Mouse (Mus musculus): Measurements from ENCODE around the gene Bcl2l13. TPM values are rescaled to one million over a fixed set of nuclear protein-coding genes. Genes with fewer than 3 reads are reported as not detected.
"Not testable (repeated sequence)": the region's sequence is repeated elsewhere in the genome, so short reads cannot be mapped to it uniquely, and the experiment has no call there.

Bcl2l13 gene
- total RNA-seq, 1 experiment = 19.5 TPM

DNA sequence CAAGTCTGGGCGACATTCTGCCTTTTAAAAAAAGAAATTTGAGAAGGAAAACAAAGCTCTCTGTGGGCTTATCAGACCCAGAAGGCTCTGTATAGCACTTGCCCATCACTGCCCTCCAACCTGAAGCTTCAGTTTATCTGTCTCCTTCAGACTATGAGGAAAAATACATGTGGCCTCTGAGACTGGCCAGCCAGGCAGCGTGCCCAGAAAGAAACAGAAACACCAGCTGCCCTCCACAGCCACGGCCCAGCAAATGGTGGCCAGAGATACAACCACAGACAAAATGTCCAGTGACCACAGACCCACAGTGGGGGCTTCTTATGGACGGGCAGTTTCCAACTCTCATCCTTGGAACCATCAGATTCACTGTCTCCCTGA lies 78.5 kb downstream of the Bcl2l13 start:
- in situ Hi-C loops (cut with MboI; ENCODE audit: low sequenced_read_pairs in 2 of 2, unreplicated experiment in 2 of 2) = no loop called here
- no peaks in the 10 kb centered on the region for H3K9me3 ChIP-seq (ENCODE audit: control insufficient read depth, insufficient read depth, low read depth, low read length)
- H3K4me1 ChIP-seq (ENCODE audit: control insufficient read depth in 2 of 2, insufficient read depth in 2 of 2, low read length in 2 of 2, poor library complexity in 1 of 2) = peaks cover 3 to 31% of the 10 kb centered on the region in 2 experiments; a peak in 3 of 4 replicates
- peak overlapping the region; percentile 56; the same call in 1 of the 2 replicates for H3K9ac ChIP-seq (ENCODE audit: insufficient read depth, low read depth, low read length, poor library complexity, severe bottlenecking)
- TF ChIP-seq HCFC1 (IDR thresholded peaks at IDR 0.05; ENCODE audit: borderline replicate concordance, insufficient read depth, low read length) (no peak), CHD2 (IDR thresholded peaks at IDR 0.05; ENCODE audit: low read depth, low read length) (no peak), ZNF384 (IDR thresholded peaks at IDR 0.05; ENCODE audit: low read depth, low read length) (no peak), ZC3H11A (IDR thresholded peaks at IDR 0.05; ENCODE audit: borderline replicate concordance, low read depth, low read length) (no peak), MAFK (IDR thresholded peaks at IDR 0.05; ENCODE audit: insufficient read depth, low read depth, low read length) (no peak)
- no peak overlapping the region for H3K27ac ChIP-seq (ENCODE audit: insufficient read depth, low read depth, low read length, poor library complexity, severe bottlenecking)
- H3K36me3 ChIP-seq (ENCODE audit: control insufficient read depth, insufficient read depth, low read length, poor library complexity, severe bottlenecking) = peaks cover 2% of the 10 kb centered on the region; the same call in 1 of the 2 replicates
- H3K4me3 ChIP-seq (ENCODE audit: insufficient read depth in 1 of 2, low read depth in 1 of 2, low read length in 2 of 2, poor library complexity in 1 of 2, severe bottlenecking in 1 of 2) = 0 out of 4 replicates have a peak overlapping the region, but pooled peaks of 1 of the 2 experiments have one; percentile 4
- DNase-seq (ENCODE audit: low read depth, low spot score) = no peak

DNA sequence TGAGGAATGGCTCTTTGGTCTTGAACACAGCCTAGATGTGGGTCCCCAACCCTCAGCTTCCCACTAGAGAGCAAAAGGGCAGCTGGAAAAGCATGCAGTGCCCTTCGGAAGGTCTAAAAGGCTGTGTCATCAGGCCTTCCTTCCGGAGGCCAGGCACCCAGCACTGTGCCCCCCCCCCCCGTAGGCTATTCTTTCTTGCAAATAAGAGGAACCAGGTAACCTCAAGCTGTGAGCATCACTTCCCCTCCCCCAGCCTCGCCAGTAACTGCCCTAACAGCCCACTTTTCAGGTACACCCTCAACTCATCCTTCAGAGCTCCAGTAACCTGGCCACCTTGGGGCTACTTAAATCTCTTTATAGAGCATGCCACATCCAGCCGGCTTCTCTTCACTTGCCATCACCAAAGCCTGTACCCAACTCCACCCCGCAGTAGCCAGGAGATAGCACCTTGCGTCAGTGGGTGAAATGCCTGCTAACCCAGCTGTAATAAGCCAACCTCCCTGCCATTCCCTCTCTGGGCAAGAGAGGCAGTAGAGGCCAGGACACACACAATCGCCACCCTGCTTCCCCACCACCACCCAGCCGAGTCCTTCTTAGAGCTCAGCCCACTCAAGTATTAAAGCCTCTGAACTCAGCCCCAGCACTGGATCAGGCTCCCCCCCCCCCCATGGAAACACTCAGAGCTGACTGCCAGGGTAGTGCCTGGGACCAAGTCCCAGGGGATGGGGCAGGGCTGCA lies 79.1 kb downstream of the Bcl2l13 start:
- DNase-seq (ENCODE audit: low read depth, low spot score) = no peak
- Histone ChIP-seq H3K9ac (ENCODE audit: insufficient read depth, low read depth, low read length, poor library complexity, severe bottlenecking) (peak overlapping the region; percentile 56; the same call in 1 of the 2 replicates), H3K27ac (ENCODE audit: insufficient read depth, low read depth, low read length, poor library complexity, severe bottlenecking) (no peak overlapping the region), H3K4me3 (ENCODE audit: insufficient read depth in 1 of 2, low read depth in 1 of 2, low read length in 2 of 2, poor library complexity in 1 of 2, severe bottlenecking in 1 of 2) (peak overlapping the region; percentile 87 to 99; a peak in 3 of 4 replicates), H3K36me3 (ENCODE audit: control insufficient read depth, insufficient read depth, low read length, poor library complexity, severe bottlenecking) (peaks cover 2% of the 10 kb centered on the region; the same call in 1 of the 2 replicates), H3K9me3 (ENCODE audit: control insufficient read depth, insufficient read depth, low read depth, low read length) (no peaks in the 10 kb centered on the region), H3K4me1 (ENCODE audit: control insufficient read depth in 2 of 2, insufficient read depth in 2 of 2, low read length in 2 of 2, poor library complexity in 1 of 2) (peaks cover 3 to 31% of the 10 kb centered on the region in 2 experiments; a peak in 3 of 4 replicates)
- in situ Hi-C loops (cut with MboI; ENCODE audit: low sequenced_read_pairs in 2 of 2, unreplicated experiment in 2 of 2) = no loop called here
- no peak for TF ChIP-seq ZC3H11A (IDR thresholded peaks at IDR 0.05; ENCODE audit: borderline replicate concordance, low read depth, low read length)
- no peak for TF ChIP-seq MAFK (IDR thresholded peaks at IDR 0.05; ENCODE audit: insufficient read depth, low read depth, low read length)
- TF ChIP-seq ZNF384 (IDR thresholded peaks at IDR 0.05; ENCODE audit: low read depth, low read length) = no peak
- TF ChIP-seq CHD2 (IDR thresholded peaks at IDR 0.05; ENCODE audit: low read depth, low read length) = no peak
- no peak for TF ChIP-seq HCFC1 (IDR thresholded peaks at IDR 0.05; ENCODE audit: borderline replicate concordance, insufficient read depth, low read length)

DNA sequence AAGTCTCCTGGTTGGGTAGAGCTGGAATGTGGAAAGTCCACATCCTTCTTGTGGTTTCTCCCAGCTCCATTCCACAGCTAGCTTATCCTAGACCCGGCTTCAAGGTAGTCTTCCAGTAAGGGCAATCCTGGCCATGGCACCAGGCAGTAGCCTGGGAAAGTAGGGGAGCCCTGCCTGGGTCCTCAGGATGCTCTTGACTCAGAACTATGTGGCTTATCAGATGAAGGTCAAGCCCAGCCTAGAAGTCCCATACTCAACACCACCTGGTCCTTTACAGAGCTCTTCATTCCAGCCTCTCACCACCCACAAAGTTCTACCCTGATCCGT lies 79.6 kb downstream of the Bcl2l13 start:
- no peak overlapping the region for H3K27ac ChIP-seq (ENCODE audit: insufficient read depth, low read depth, low read length, poor library complexity, severe bottlenecking)
- peaks cover 3 to 31% of the 10 kb centered on the region in 2 experiments; a peak in 3 of 4 replicates for H3K4me1 ChIP-seq (ENCODE audit: control insufficient read depth in 2 of 2, insufficient read depth in 2 of 2, low read length in 2 of 2, poor library complexity in 1 of 2)
- peak overlapping the region; percentile 87 to 99 for H3K4me3 ChIP-seq (ENCODE audit: insufficient read depth in 1 of 2, low read depth in 1 of 2, low read length in 2 of 2, poor library complexity in 1 of 2, severe bottlenecking in 1 of 2)
- TF ChIP-seq MAFK (IDR thresholded peaks at IDR 0.05; ENCODE audit: insufficient read depth, low read depth, low read length) (no peak), ZC3H11A (IDR thresholded peaks at IDR 0.05; ENCODE audit: borderline replicate concordance, low read depth, low read length) (no peak), ZNF384 (IDR thresholded peaks at IDR 0.05; ENCODE audit: low read depth, low read length) (no peak), HCFC1 (IDR thresholded peaks at IDR 0.05; ENCODE audit: borderline replicate concordance, insufficient read depth, low read length) (no peak), CHD2 (IDR thresholded peaks at IDR 0.05; ENCODE audit: low read depth, low read length) (no peak)
- H3K9me3 ChIP-seq (ENCODE audit: control insufficient read depth, insufficient read depth, low read depth, low read length) = no peaks in the 10 kb centered on the region
- H3K9ac ChIP-seq (ENCODE audit: insufficient read depth, low read depth, low read length, poor library complexity, severe bottlenecking) = peak overlapping the region; percentile 93; the same call in 1 of the 2 replicates
- DNase-seq (ENCODE audit: low read depth, low spot score) = no peak
- H3K36me3 ChIP-seq (ENCODE audit: control insufficient read depth, insufficient read depth, low read length, poor library complexity, severe bottlenecking) = no peaks in the 10 kb centered on the region; the same call in 1 of the 2 replicates
- in situ Hi-C loops (cut with MboI; ENCODE audit: low sequenced_read_pairs in 2 of 2, unreplicated experiment in 2 of 2) = no loop called here

DNA sequence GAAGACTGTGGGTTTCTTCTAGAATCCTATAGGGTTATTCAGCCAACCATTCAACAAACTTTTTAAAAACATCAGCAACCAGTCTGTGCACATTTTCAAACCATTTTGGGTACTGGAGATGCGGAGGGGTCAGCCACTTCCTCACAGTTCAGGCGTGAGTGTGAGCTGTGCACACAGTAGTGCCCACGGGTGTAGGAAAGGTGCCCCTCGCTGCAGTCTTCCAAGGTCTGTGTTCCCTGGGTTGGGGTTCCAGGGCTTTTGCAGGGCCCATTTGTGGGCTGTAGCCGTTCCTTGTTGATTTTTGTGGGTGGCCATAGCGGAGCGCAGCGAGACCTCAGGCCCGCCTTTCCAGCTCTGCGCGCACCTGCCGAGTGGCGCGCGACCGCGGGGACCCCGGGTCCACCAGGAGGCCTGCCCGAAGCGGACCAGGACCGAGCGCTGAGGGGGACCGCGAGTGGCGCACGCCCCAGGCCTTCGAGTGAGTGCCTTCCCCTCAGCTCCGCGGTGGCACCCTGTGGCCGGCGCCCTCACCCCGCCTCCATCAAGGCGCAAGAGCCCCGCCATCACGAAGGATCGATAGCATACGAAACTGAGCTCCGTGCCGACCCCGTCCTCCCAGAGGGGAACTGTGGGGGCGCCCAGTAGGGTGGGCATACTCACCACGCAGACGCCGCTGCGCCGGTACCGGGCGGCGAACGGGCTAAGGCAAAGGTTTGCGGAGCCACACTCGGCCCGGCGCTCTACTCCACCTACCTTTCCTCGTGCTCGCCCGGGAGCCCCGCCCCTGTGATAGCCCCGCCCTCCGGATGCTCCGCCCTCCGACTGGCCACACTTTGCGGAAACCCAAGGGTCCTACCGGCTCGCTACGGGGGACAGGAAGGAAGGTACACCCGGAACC lies 80.3 kb downstream of the Bcl2l13 start, which contains the start of gene Bid:
TSS of gene Bid (minus strand) at position 780 of the 898 bp plus-strand sequence.
- TF ChIP-seq HCFC1 (IDR thresholded peaks at IDR 0.05; ENCODE audit: borderline replicate concordance, insufficient read depth, low read length) (0 out of 2 replicates have a peak, but pooled peaks have one; percentile 16), MAFK (IDR thresholded peaks at IDR 0.05; ENCODE audit: insufficient read depth, low read depth, low read length) (no peak)
- in situ Hi-C loops (cut with MboI; ENCODE audit: low sequenced_read_pairs in 2 of 2, unreplicated experiment in 2 of 2) = no loop called here
- Histone ChIP-seq H3K4me1 (ENCODE audit: control insufficient read depth in 2 of 2, insufficient read depth in 2 of 2, low read length in 2 of 2, poor library complexity in 1 of 2) (peaks cover 3 to 27% of the 10 kb centered on the region in 2 experiments; a peak in 3 of 4 replicates), H3K9me3 (ENCODE audit: control insufficient read depth, insufficient read depth, low read depth, low read length) (no peaks in the 10 kb centered on the region), H3K27ac (ENCODE audit: insufficient read depth, low read depth, low read length, poor library complexity, severe bottlenecking) (no peak within 1 kb of the TSS), H3K9ac (ENCODE audit: insufficient read depth, low read depth, low read length, poor library complexity, severe bottlenecking) (peak within 1 kb of the TSS; percentile 93), H3K4me3 (ENCODE audit: insufficient read depth in 1 of 2, low read depth in 1 of 2, low read length in 2 of 2, poor library complexity in 1 of 2, severe bottlenecking in 1 of 2) (peak within 1 kb of the TSS; percentile 87 to 99), H3K36me3 (ENCODE audit: control insufficient read depth, insufficient read depth, low read length, poor library complexity, severe bottlenecking) (no peaks in the 10 kb centered on the region; the same call in 1 of the 2 replicates)
- DNase-seq (ENCODE audit: low read depth, low spot score) = peak; percentile 73

DNA sequence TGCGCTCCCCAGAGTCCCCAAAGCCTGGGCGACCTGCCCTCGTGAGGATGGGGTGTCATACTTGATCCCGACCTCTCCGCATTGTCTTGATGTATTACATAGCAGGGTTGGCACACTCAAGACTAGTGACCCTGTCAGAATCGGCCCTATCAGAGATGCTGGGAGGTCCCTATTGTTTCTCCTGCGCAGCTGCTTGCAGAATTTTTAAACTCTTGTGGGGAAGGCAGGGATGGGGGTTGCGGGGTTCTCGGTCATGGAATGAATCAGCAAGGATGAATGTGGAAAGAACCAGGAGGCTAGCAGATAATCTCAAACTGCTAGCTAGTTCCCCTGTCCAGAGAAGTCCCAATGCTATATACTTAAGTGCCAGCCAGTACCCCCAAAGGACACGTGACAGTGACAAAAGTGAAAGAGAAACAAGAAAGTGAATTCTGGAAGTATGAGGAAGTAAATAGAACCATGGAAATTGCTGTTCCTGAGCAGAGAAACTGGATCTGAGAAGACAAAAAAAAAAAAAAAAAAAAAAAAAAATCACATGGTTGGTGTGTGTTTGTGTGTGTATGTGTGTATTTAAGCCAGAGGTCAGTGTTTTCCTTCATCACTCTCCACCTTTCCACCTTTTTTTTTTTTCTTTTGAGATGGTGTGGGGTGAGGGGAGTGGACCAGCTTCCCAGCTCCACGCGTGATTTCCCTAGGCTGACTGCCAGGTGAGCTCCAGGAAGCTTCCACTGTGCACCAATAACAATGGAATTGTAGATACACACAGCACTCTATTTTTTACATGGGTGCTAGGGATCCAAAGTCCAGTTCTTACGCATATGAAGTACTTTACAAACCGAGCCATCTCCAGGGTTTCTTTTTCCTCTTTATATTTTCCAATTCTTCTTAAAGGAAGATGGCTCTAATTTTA lies 81.2 kb downstream of the Bcl2l13 start:
- Histone ChIP-seq H3K4me3 (ENCODE audit: insufficient read depth in 1 of 2, low read depth in 1 of 2, low read length in 2 of 2, poor library complexity in 1 of 2, severe bottlenecking in 1 of 2) (peak overlapping the region; percentile 87 to 99), H3K9ac (ENCODE audit: insufficient read depth, low read depth, low read length, poor library complexity, severe bottlenecking) (0 out of 2 replicates have a peak overlapping the region, but pooled peaks have one; percentile 40), H3K4me1 (ENCODE audit: control insufficient read depth in 2 of 2, insufficient read depth in 2 of 2, low read length in 2 of 2, poor library complexity in 1 of 2) (peaks cover 3 to 20% of the 10 kb centered on the region in 2 experiments; a peak in 3 of 4 replicates)
- in situ Hi-C loops (cut with MboI; ENCODE audit: low sequenced_read_pairs in 2 of 2, unreplicated experiment in 2 of 2); DNase-seq (ENCODE audit: low read depth, low spot score); H3K27ac ChIP-seq (ENCODE audit: insufficient read depth, low read depth, low read length, poor library complexity, severe bottlenecking); H3K36me3 ChIP-seq (ENCODE audit: control insufficient read depth, insufficient read depth, low read length, poor library complexity, severe bottlenecking); H3K9me3 ChIP-seq (ENCODE audit: control insufficient read depth, insufficient read depth, low read depth, low read length): not testable (repeated sequence)
